Mouse (Mus musculus): ENCODE measurements around the gene Borcs6.

Borcs6 gene

DNA sequence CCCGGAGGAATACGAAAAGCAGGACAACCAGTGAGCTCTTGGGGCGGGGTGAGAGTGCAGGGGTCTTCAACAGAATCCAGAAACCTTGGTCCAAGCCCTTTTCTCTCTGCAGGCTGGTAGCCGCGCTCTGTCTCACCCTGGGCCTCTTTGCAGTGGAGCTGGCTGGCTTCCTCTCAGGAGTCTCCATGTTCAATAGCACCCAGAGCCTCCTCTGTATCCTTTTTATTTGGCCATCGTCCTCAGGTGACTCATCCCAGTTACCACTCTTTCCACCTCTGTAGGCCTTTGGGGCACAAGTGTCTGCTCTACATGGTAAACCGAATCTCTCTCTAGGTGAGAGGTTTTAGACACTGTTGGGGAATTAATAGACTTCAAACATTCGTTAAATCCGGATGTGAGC lies 11.7 kb downstream of the Borcs6 start:
- DNase-seq = no peak

DNA sequence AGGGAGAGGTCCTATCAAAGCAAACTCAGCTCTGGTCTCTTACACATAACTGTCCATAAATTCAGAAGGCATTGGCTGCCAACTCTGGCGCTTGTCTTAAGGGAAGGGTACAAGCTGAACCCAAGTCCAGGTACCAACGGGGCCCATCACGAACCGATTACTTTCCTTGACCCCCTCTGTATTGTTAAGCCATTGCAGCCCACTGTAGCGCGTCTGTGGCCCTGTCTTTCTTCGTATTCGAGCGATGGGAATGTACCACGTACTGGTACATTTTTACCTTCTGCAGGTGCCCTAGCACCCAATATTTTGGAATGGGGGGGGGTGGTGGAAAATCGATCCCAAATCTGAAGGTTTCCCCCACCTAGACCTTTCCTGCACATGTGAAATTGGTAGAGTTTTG lies 12.7 kb downstream of the Borcs6 start:
- peak in 1 of 2 experiments; percentile 18 for DNase-seq

DNA sequence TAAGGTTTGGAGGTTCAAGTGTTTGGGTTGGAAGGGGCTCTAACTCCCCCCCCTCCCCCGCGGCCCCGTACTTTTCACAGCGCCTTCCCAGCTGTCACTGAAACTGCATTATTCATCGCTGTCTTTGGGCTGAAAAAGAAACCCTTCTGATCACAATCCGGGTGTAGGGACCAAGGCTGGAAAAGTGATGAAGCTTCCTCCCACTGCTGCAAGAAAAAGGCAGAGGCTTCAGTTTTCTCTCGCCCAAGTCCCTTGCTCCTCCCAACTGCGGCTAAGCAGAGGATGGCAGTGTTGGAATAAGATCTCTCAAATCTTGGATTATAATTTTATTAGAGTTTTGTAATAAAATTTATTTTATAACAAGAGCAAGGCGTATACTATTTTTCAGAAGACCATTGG lies 13.1 kb downstream of the Borcs6 start:
- DNase-seq = no peak

DNA sequence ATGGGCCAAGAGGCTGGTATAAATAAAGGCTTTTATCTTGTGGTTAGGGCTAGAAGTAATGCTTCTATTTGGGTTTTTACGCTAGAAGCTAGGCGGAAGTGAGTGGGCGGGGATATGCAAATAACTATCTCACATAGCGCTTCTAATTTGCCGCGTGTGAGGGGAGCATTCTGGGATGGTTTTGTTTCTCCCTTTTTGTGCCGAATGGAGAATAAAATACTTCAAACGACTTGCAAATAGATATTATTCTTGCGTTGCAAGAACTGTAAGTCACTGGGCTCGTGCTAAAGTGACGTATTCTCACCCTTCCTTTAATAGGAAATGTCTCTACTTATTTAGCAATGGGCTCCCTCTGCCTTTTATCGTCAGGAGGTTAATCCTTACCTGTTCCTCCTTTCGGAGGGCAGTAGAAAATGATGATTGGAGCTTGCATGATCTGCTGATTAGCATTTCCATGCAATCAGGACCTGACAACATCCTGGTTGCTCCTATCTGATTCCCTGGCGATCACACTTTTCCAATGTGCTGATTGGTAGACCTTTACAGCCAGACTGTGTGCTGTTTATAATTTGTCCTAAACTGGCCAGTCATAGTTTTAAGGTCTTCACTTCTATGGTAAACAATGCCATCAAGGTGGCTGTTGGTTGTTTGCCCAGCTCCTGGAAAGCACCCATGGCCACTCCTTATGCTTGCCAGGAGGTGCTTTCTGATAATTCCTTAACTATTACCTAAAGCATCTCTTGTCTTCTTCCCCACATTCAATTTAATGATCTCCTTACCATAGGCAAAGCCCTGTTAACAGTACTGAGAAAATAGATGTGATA lies 13.8 kb downstream of the Borcs6 start:
- DNase-seq = peak; percentile 88 to 91

DNA sequence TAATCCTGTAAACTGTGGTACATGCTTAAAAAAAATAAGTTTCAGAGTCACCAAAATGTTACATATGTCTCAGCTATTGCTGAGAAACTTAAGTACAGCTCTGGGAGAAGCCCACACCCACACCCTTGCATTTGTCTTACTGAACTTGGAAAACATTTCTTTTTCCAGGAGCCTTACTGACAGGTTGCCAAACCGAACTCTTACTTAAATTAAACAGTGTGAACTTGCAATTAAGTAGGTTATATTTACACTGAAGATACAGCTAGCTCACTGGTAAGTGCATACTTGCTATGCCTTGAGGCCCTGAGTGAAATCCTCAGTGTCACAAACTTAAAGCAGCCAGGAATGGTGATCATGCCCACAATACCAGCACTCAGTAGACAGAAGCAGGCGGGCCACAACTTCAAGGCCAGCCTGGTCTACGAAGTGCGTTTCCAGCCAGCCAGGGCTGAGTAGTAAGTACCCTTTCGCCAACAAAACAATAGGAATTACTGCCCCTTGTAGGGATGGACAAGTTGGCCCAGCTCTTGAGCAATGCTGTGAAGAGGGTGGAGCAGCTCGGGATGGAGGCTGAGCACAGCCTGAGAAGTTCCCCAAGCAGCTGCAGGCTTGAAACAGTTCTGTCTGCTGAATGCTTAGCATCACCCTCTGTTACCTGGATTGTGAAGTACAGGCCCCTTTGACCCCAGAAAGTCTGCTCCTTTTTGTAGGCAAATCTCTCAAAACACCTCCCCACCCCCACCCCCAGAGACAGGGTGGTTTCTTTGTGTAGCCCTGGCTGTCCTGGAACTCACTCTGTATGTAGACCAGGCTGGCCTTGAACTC lies 14.6 kb downstream of the Borcs6 start:
- peak in 1 of 2 experiments; percentile 22 for DNase-seq

DNA sequence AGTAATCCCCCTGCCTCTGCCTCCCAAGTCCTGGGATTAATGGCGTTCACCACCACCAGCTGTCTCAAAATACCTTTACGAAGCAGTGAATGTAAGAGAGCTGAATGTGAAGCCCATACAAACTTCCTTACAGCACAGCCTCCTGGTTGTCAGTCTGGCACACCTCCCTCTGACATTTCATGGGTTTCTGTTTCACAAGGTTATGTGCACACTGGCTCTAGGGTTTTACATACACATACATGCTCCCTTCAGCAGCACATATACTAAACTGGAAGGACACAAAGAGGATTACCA lies 15.2 kb downstream of the Borcs6 start:
- DNase-seq = no peak

DNA sequence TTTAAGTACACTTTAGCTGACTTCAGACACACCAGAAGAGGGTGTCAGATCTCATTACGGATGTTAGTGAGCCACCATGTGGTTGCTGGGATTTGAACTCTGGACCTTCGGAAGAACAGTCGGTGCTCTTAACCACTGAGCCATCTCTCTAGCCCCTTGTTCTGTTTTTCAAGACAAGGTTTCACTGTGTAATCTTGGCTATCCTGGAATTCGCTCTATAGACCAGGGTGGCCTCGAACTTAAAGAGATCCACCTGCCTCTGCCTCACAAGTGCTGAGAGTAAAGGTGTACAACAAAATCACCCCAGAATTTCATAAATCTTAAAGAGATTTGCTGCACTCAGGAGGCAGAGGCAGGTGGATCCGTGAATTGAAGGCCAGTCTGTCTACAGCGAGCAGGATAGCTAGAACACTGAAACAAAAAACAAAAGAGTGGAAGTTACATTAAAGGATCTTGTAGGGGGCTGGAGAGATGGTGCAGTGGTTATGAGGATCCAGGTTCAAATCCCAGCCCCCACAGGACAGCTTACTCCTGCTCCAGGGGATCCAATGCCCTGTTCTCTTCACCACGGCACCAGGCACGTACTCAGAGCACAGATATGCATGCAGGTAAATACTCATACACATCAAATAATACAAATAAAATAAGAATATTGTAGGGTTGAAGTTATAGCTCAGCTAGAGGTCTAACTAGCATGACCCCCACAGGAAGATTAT lies 16.4 kb downstream of the Borcs6 start:
- DNase-seq = no peak

DNA sequence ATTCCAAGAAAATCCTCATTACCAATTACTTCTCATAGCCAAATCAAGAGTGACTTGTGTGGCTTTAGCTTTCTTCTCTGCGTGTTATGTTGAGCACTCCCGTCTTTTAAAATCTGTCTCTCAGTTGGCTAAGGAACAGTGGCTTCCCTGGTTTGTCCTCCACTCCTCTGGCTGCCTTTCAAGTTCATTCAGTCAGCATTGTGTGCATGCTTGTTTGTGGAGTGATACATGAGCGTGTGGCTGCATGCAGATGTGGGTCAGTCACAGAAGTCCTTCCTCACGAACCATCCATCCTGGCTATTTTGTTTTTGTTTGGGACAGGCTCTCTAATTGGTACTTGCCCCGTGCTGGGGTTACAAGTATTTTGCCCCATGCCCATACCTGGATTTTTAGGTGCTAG lies 17.1 kb downstream of the Borcs6 start:
- DNase-seq = no peak

DNA sequence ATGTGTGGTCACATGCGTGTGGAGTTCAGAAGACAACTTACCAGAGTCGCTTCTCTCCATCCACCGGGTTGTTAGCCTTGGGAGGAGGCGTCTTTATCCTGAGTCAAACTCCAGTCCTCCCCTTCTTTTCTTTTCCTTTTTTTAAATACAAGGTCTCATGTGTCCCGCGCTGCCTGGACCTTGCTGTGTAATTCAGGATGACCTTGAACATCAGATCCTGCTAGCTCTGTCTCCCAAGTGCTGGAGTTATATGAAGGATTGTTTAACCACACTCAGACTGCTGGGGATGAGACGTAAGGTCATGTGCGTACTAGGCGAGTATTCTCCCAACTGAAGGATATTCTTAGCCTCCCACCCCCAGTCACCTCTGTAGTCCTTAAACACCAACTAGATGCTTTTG lies 17.8 kb downstream of the Borcs6 start:
- no peak for DNase-seq

DNA sequence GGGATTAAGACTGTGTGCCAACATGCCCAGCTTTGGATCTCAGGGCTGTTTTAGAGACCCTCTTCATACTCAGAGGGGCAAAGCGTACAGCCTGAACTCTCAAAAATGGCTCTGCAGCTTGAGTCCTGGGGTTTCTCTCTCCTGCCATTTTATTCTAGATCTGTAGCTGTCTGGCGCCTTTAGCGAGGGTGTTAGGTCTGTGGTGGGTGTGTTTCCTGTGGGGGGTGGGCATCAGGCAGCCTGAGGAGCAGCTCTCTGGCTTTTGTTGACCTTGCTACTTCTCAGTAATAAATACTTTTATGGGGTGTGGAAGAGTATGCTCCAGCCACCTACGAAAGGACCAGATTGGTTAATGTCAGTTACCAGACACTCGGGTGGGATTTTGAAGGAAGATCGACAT lies 18.5 kb downstream of the Borcs6 start:
- DNase-seq = no peak

DNA sequence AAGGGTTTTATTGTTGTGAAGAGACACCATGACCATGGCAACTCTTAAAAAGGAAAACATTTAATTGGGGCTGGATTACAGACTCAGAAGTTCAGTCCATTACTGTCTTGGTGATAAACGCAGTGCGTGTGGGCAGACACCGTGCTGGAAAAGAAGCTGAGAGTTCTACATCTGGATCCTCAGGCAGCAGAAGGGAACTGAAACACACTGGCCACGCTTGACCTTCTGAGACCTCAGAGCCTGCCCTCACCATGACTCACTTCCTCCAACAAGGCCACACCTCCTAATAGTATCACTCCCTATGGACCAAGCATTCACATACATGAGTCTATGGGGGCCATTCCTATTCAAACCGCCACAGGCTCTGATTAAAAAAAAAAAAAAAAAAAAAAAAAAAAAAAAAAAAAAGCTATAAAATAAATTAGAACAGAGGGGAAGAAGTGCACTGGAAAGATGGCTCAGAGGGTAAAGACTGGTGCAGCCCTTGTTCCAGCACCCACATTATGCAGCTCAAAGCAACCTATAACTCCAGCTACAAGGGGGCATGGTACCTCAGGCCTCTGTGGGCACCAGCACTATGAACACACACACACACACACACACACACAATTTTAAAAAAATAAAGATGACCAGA lies 19.4 kb downstream of the Borcs6 start:
- no peak for DNase-seq

DNA sequence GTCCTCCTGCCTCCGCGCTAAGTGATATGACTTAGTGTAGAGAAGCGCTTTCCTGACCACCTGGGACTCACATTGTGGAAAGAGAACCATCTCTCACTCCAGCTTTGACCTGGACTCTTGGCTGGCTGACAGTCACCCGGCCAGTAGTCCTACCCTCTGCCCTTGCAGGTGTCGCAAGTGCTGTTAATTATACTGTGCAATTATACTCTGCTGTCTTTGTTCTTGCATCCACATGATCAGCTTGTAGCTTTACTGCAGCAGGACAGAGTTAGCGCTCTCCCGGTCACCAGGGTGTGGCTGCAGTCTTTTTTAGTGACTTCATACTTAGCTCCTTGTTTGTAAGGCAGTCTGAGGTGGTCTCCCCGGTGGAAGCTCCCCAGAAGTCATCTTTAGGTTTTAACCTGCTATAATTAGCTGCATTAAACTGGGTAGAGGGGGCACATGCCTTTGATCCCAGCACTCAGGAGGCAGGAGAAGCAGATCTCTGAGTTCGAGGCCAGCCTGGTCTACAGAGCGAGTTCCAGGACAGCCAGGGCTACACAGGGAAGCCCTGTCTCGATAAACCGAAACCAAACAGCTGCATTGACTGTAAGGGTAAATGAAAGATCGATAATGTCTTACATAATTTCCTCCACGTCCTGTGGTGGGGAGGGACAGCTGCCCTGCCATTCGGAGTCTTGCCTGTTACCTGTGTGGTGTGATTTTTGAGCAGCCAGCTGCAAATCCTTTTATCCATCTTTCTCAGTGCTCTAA lies 20.8 kb downstream of the Borcs6 start:
- no peak for DNase-seq

DNA sequence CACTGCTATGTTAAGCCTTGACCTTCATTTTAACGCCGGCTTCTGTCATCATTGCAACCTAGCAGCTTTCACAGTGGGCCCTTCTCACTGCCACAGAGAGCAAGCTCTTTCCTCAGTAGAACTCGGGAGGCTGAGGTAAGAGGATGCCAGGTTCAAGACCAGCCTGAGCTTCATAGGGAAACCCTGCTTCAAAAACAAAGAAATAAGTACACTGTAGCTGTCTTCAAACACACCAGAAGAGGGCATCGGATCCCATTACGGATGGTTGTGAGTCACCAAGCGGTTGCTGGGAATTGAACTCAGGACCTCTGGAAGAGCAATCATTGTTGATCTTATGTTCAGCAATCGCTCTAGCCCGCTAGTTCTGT lies 21.3 kb downstream of the Borcs6 start:
- DNase-seq = no peak

DNA sequence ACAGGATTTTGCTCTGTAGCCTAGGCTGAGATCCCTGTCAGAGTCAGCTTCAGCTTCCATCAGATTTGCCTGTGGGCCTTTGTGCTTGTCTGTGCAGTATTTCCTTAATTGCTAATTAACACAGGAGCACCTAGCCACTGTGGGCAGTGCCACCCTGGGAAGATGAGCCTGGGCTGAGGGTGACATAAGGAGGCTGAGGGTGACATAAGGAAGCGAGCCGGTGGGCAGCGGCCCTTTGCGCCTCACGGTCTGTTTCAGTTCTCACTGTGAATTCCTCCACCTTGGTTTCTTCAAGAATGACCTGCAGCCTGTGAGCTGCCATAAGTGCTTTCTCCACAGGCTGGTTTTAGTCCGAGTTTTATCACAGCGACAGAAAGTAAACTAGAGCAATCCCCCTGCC lies 22.1 kb downstream of the Borcs6 start:
- no peak for DNase-seq

DNA sequence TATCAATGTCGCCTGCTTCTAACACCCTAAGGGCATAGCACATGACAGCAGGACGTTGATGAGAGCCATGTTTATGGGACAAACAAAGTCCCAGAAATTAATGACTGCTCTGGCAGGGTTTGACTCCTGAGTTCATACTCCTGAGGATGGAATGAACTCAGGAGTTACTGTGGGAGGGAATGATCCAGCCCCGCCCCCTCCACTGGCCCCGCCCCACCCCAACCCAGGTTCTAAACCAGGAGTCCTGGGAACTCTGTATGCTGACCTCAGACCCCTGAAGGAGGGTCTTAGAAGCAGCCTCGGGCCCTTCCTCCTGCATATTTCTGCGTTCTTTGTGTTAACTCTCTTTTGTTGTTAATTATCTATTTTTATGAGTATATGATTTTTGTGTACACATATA lies 26.1 kb downstream of the Borcs6 start:
- no peak for DNase-seq

DNA sequence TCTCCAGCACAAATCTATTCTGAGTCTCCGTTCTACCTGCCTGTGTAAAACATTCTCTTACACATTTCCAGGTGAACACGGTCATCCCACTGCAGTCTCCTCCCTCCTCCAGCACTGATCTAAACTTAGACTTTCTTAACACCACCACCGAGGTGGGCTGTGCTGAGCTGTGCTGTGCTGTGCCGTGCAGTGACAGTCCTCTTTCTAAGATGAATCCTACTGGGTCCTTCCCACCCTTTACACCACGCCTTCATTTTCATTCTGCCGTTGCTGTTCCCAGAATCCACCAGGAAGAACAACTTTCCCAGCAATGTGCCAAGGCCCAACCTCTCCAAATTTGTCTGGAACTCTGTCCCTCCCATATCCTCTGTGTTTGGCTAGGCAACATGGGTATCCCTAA lies 26.9 kb downstream of the Borcs6 start:
- DNase-seq = no peak

DNA sequence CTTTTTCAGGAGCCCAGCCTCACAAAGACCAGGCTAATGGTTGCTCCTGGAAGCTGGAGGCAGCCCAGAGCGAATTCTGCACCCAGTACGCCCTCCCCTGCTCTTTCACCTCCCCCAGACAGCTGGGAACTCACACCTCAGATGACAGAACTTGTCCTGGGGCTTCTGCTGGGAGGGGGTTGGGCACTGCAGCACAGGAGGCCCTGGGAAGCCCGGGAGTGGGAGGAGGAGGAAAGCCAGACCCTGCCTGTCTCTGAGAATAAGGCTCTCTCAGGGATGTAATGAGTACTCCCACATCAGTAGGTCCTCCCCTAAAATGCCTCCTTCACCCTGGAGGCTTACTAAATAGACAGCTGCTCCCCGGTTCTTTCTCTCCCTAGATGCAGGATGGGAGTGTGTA lies 27.6 kb downstream of the Borcs6 start:
- no peak for DNase-seq

DNA sequence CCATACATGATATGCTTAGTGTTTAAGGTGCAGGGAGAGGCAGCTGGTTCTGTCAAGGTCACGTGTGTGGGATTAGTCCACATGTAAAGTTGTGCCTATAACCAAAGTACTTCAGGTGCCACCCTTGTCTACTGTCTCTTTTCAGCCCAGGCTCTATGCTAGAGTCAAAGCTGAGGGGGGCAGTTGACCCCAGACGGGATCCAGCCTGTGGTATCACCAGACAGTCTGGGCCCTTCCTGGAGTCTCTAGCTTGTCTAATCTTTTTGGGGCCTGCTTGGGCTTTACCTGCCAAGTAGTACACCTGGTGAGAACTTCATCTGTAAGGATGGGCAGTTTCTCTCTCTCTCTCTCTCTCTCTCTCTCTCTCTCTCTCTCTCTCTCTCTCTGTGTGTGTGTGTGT lies 28.1 kb downstream of the Borcs6 start:
- DNase-seq = no peak

DNA sequence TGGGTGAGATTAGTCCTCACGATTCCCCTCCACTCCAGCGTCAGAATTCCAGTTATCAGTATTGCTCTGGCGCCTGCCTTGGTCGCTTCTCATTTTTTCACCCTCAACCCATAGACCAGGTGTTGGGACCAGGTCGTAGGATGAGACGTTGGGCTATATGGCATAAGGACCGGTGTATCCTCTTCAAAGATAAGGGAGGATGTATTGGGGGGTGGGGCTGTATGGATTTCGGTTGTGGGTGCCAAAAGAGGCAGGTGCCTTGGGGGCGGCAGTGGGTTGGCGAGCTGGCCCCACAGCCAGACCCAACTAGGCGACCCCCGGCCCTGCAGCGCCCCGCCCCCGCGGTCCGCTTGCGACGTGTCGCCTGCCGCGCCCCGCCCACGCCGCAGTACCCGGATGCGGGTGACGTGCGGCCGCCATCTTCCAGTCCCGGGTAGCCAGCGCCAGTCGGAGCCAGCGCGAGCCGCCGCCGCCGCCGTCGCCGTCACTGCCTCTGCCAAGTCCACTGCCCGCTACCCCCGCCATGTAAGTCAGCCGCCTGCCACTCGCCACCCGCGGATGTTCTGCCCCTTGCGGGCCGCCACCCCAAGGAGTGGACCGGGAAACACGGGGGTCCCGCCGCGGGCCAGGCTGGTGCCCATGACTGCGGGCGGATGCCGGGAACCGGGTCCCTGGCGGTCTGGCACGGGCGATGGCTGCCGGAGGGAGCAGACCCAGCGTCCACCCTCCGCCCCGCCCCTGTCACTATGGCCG lies 28.8 kb downstream of the Borcs6 start, which contains the start of gene Vamp2:
Vamp2 (plus strand) TSS at position 388 of the 753 bp plus-strand sequence.
- peak; percentile 97 to 98 for DNase-seq

DNA sequence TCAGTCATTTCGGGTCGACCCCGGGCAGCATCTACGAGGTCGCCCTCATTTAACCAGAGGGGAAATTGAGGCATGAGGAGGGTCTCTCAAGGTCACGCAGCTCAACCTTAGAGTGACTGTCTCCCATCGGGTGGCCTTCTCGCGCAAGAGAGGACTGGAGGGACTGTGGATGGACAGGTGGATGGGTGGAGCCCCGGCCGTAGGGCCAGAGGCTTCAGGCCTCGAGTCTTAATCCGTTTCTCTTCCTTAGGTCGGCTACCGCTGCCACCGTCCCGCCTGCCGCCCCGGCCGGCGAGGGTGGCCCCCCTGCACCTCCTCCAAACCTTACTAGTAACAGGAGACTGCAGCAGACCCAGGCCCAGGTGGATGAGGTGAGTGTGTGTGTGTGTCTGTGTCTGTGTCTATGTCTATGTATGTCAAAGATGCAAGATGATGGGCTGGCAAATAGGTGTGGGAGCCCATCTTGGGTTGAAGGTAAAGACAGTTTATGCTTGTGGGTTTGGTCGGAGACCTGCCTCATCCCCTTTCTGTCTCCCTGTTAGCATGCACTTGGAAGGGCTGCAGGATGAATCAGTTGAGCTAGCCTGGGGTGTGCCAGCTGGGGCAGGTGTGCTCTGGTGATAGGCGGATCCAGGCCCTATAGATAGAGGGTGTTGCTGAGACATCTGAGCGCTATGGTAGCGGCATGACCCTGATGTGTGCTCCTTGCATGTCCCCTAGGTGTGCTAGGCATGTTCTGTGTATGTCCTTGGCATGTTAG lies 29.5 kb downstream of the Borcs6 start:
- no peak for DNase-seq
